In genomic region chr11:87761806-87762701, GRCm38 (mm10) we compare ENCODE assay signal across 14 mouse cellular contexts. TPM values are rescaled to one million over a fixed set of nuclear protein-coding genes. Genes with fewer than 3 reads are reported as not detected.
DNase-seq lines count a peak whose midpoint lies in the region; ATAC-seq and TF ChIP-seq lines count a peak whose summit lies in the region.
"Had no signal": no experiment of that assay in that cellular context is flagged by ENCODE, and none has a peak within 500 bp of the region (broad histone marks: within the 10 kb centered on the region; RNA-seq: fewer than 3 reads in every experiment).

No protein-coding gene starts in this region.

- H3K4me1 ChIP-seq in cerebellum, adult 2 months (ENCODE audit: control insufficient read depth, insufficient read depth, low read length): peaks cover 3% of the 10 kb centered on the region; the same call in 1 of the 2 replicates
- peaks cover 38% of the 10 kb centered on the region for H3K4me1 ChIP-seq in thymus, adult 2 months (replicated peaks; ENCODE audit: control insufficient read depth, insufficient read depth, low read length)
- H3K4me1 ChIP-seq in midbrain, embryonic 10.5 days: peaks cover 48% of the 10 kb centered on the region
- H3K4me1 ChIP-seq in liver, postnatal 0 days (ENCODE audit: insufficient read depth): peaks cover 8% of the 10 kb centered on the region; the same call in 1 of the 2 replicates

- H3K9ac ChIP-seq in liver, postnatal 0 days (replicated peaks): no peak overlapping the region
- H3K9ac ChIP-seq: embryonic facial prominence, embryonic 13.5 days; limb, embryonic 15.5 days had no signal

- no peak for TF ChIP-seq CTCF in cerebellum, adult 2 months (IDR thresholded peaks at IDR 0.05; ENCODE audit: borderline replicate concordance, insufficient read depth, low read depth, low read length)
- no peak for TF ChIP-seq CTCF in thymus, adult 2 months (IDR thresholded peaks at IDR 0.05; ENCODE audit: borderline replicate concordance, control insufficient read depth, extremely low read depth, insufficient read depth, low read length, poor library complexity)
- no peak for TF ChIP-seq CTCF in liver, postnatal 0 days (IDR thresholded peaks at IDR 0.05; ENCODE audit: low read depth)

- H3K36me3 ChIP-seq in thymus, adult 2 months (ENCODE audit: control insufficient read depth, insufficient read depth, low read length): peaks cover 16% of the 10 kb centered on the region
- H3K36me3 ChIP-seq in midbrain, embryonic 10.5 days: no peaks in the 10 kb centered on the region
- peaks cover 8% of the 10 kb centered on the region; the same call in 1 of the 2 replicates for H3K36me3 ChIP-seq in liver, postnatal 0 days (replicated peaks; ENCODE audit: insufficient read depth, low read length)
- H3K36me3 ChIP-seq: embryonic facial prominence, embryonic 13.5 days; limb, embryonic 15.5 days had no signal

- no peak overlapping the region for H3K4me2 ChIP-seq in liver, postnatal 0 days (ENCODE audit: low read depth, low read length)
- H3K4me2 ChIP-seq: embryonic facial prominence, embryonic 13.5 days; limb, embryonic 15.5 days had no signal

- DNase-seq in cerebellum, adult 2 months: peak in 1 of 2 experiments; percentile 50
- no peak for DNase-seq in cerebellum, postnatal 4 days (ENCODE audit: low spot score in 2 of 2)
- peak; percentile 33 for DNase-seq in thymus, postnatal 4 days
- DNase-seq in thymus, adult 2 months: no peak
- DNase-seq in midbrain, embryonic 10.5 days (ENCODE audit: low spot score): no peak
- DNase-seq in liver, postnatal 0 days: no peak
- no peak for DNase-seq in adipocyte (ENCODE audit: low spot score)
- no peak for DNase-seq in kidney, postnatal 10 days
- DNase-seq: adrenal gland, adult 8-10 months; kidney, adult 18-20 months had no signal

- 16% methylated on average over 14 of the region's 14 CpGs for WGBS in cerebellum, adult 2 months
- WGBS in thymus, adult 2 months: 87% methylated on average over 14 of the region's 14 CpGs
- 83% methylated on average over 14 of the region's 14 CpGs for WGBS in midbrain, embryonic 10.5 days
- 64% methylated on average over 14 of the region's 14 CpGs for WGBS in liver, postnatal 0 days (ENCODE audit: insufficient replicate concordance)

- no peaks in the 10 kb centered on the region for H3K9me3 ChIP-seq in midbrain, embryonic 10.5 days (replicated peaks)
- no peaks in the 10 kb centered on the region for H3K9me3 ChIP-seq in liver, postnatal 0 days (ENCODE audit: low read length)
- H3K9me3 ChIP-seq: embryonic facial prominence, embryonic 13.5 days; limb, embryonic 15.5 days had no signal

- no peak for TF ChIP-seq EP300 in liver, postnatal 0 days (IDR thresholded peaks at IDR 0.05; ENCODE audit: low read depth)

- ATAC-seq in liver, postnatal 0 days: no peak
- ATAC-seq: lung, postnatal 0 days had no signal

- H3K27me3 ChIP-seq in cerebellum, adult 2 months (ENCODE audit: control insufficient read depth, insufficient read depth, low read length): no peaks in the 10 kb centered on the region
- H3K27me3 ChIP-seq in thymus, adult 2 months (ENCODE audit: control insufficient read depth, insufficient read depth, low read length): peaks cover 15% of the 10 kb centered on the region
- peaks cover 81% of the 10 kb centered on the region for H3K27me3 ChIP-seq in midbrain, embryonic 10.5 days (ENCODE audit: low read depth, poor library complexity, severe bottlenecking)
- H3K27me3 ChIP-seq in liver, postnatal 0 days (ENCODE audit: insufficient read depth, low read length): peaks cover 53% of the 10 kb centered on the region

- peak overlapping the region; percentile 74 for H3K27ac ChIP-seq in cerebellum, adult 2 months (ENCODE audit: insufficient read depth, low read length)
- H3K27ac ChIP-seq in thymus, adult 2 months (ENCODE audit: control insufficient read depth, insufficient read depth, low read length): no peak overlapping the region
- H3K27ac ChIP-seq in midbrain, embryonic 10.5 days (replicated peaks): no peak overlapping the region; the same call in 1 of the 2 replicates
- no peak overlapping the region for H3K27ac ChIP-seq in liver, postnatal 0 days (ENCODE audit: low read depth)
- H3K27ac ChIP-seq: embryonic facial prominence, embryonic 13.5 days; limb, embryonic 15.5 days; stomach, postnatal 0 days had no signal

- H3K4me3 ChIP-seq in cerebellum, adult 2 months (replicated peaks; ENCODE audit: insufficient read depth, low read depth, low read length): peak overlapping the region; percentile 85
- H3K4me3 ChIP-seq in thymus, adult 2 months (ENCODE audit: control insufficient read depth, insufficient read depth, low read length): no peak overlapping the region
- peak overlapping the region; percentile 78; the same call in 1 of the 2 replicates for H3K4me3 ChIP-seq in midbrain, embryonic 10.5 days
- H3K4me3 ChIP-seq in liver, postnatal 0 days (ENCODE audit: low read depth, low read length): no peak overlapping the region
- H3K4me3 ChIP-seq: embryonic facial prominence, embryonic 13.5 days; limb, embryonic 15.5 days had no signal

- no peak for TF ChIP-seq POLR2A in cerebellum, adult 2 months (IDR thresholded peaks at IDR 0.05; ENCODE audit: borderline replicate concordance, insufficient read depth, low read length)
- TF ChIP-seq POLR2A in thymus, adult 2 months (IDR thresholded peaks at IDR 0.05; ENCODE audit: control insufficient read depth, extremely low read depth, insufficient read depth, low read length, poor library complexity): no peak

RNA-seq across cellular contexts. Expression of gene Tspoap1, which starts 1.7 kb away (rescaled TPM):
- polyA plus RNA-seq in cerebellum, adult 2 months (2012; rRNA removed): 198 TPM in 2 replicates
- 25.3 and 27.9 TPM in 2 replicates for polyA plus RNA-seq in thymus, adult 2 months (2012; rRNA removed)
- 8.2 and 14.7 TPM in 2 replicates for polyA plus RNA-seq in midbrain, embryonic 10.5 days (2016; fragmentation: Nextera tagmentation; extraction: Ambion mirVana)
- 0.59 and 1.2 TPM in 2 replicates for polyA plus RNA-seq in liver, postnatal 0 days (2015; fragmentation: Nextera tagmentation; extraction: Ambion mirVana)

RNA-seq across cellular contexts. Expression of gene Supt4a, which starts 24.7 kb away (rescaled TPM):
- polyA plus RNA-seq in cerebellum, adult 2 months (2012; rRNA removed): 155 and 158 TPM in 2 replicates
- 172 and 215 TPM in 2 replicates for polyA plus RNA-seq in thymus, adult 2 months (2012; rRNA removed)
- polyA plus RNA-seq in midbrain, embryonic 10.5 days (2016; fragmentation: Nextera tagmentation; extraction: Ambion mirVana): 157 and 171 TPM in 2 replicates
- 114 and 120 TPM in 2 replicates for polyA plus RNA-seq in liver, postnatal 0 days (2015; fragmentation: Nextera tagmentation; extraction: Ambion mirVana)

RNA-seq across cellular contexts. Expression of gene Mpo, which starts 31.3 kb away (rescaled TPM):
- 0.08 and 0.11 TPM in 2 replicates for polyA plus RNA-seq in cerebellum, adult 2 months (2012; rRNA removed)
- polyA plus RNA-seq in thymus, adult 2 months (2012; rRNA removed): 4.6 and 8.5 TPM in 2 replicates
- 2.5 and 2.7 TPM in 2 replicates for polyA plus RNA-seq in midbrain, embryonic 10.5 days (2016; fragmentation: Nextera tagmentation; extraction: Ambion mirVana)
- 250 and 274 TPM in 2 replicates for polyA plus RNA-seq in liver, postnatal 0 days (2015; fragmentation: Nextera tagmentation; extraction: Ambion mirVana)

Comparison
In these comparisons a context has a peak if more than half of its experiments do, and no peak if none do; other contexts are left out.
1. H3K4me3 ChIP-seq: peak in cerebellum, adult 2 months (single experiment) and midbrain, embryonic 10.5 days (single experiment); none in thymus, adult 2 months (single experiment) and liver, postnatal 0 days (single experiment).
2. RNA of gene Mpo, which starts 31.3 kb away (polyA plus RNA-seq): 250 to 274 TPM in liver, postnatal 0 days; 4.6 to 8.5 TPM in thymus, adult 2 months, 2.5 to 2.7 TPM in midbrain, embryonic 10.5 days and 0.08 to 0.11 TPM in cerebellum, adult 2 months; every median in the first group is over 10 times any median in the second.